Mouse (Mus musculus) small intestine, adult 2 months (tissue): ENCODE results near the gene Trcg1. TPM values are rescaled to one million over a fixed set of nuclear protein-coding genes. Genes with fewer than 3 reads are reported as not detected.

Source experiments
- H3K27ac ChIP-seq: fragments of 200-500 bp; 2 replicates; pipeline ENCODE4 v1.5.1; 2012; ENCODE audit warnings: low read depth, low read length, control low read depth, inconsistent platforms; ENCODE audit not compliant: insufficient read depth
- H3K27me3 ChIP-seq: fragments of 200-500 bp; 2 replicates; pipeline ENCODE4 v1.6.1; 2012; ENCODE audit warnings: mild to moderate bottlenecking, moderate library complexity, low read length, inconsistent platforms; ENCODE audit not compliant: control insufficient read depth, insufficient read depth
- H3K36me3 ChIP-seq: fragments of 200-500 bp; 2 replicates; pipeline ENCODE4 v1.6.1; 2012; ENCODE audit warnings: mild to moderate bottlenecking, low read length, control low read depth, inconsistent platforms; ENCODE audit not compliant: control insufficient read depth, insufficient read depth
- H3K4me1 ChIP-seq: fragments of 200-500 bp; 2 replicates; pipeline ENCODE4 v1.6.1; 2012; ENCODE audit warnings: low read length, inconsistent platforms, mixed read lengths; ENCODE audit not compliant: control insufficient read depth, insufficient read depth, insufficient read length
- H3K4me3 ChIP-seq: fragments of 200-500 bp; 2 replicates; pipeline ENCODE4 v1.5.1; 2012; ENCODE audit warnings: low read depth, mild to moderate bottlenecking, control low read depth, inconsistent platforms, low read length, moderate library complexity
- CTCF ChIP-seq: fragments of 200-500 bp; IDR thresholded peaks from 2 replicates; pipeline ENCODE4 v1.5.1; 2012; ENCODE audit warnings: low read depth, mild to moderate bottlenecking, control low read depth, inconsistent platforms, low read length, moderate library complexity, mixed read lengths; ENCODE audit not compliant: insufficient replicate concordance, insufficient read length; ENCODE audit errors: extremely low read depth
- POLR2A ChIP-seq: fragments of 200-500 bp; IDR thresholded peaks from 2 replicates; pipeline ENCODE4 v1.6.1; 2012; ENCODE audit warnings: low read depth, mild to moderate bottlenecking, control low read depth, inconsistent platforms, low read length, moderate library complexity
- WGBS: fragments of 180-500 bp; shearing (Covaris S2); methylation state at CpG from one replicate; pipeline ENCODE4 v1.1.7; 2018; 5-methylcytosine and 5-hydroxymethylcytosine counted together
- polyA plus RNA-seq: library from polyadenylated mRNA; depleted of rRNA; stranded (reverse); fragments of >200 nt; gene quantifications from 2 replicates; pipeline ENCODE4 v1.2.3, GENCODE M21; 2012; rRNA removed

Trcg1 gene
- polyA plus RNA-seq, 1 experiment: not detected

DNA sequence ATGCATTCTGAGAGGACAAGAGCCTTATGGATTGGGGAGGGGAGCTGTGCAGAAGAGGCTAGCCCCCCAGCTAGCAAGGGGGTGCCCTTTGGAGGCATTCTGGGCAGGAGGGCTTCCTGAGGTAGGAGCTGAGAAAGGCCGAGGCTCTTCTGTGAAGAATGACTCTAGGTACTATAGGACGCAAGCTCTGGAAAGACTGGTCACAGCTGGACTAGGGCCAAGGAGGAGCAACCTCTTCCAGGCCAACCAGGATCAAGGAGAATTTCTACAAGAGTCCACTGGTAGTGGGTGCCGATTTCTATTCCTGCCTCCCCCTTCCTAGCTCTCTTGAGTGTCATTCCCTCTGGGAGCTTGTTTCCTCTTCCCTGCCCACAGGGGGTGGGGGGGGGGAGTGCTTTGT, 46.3 kb downstream of the Trcg1 start:
- H3K36me3 ChIP-seq: no peaks in the 10 kb centered on the region
- no peaks in the 10 kb centered on the region for H3K27me3 ChIP-seq
- H3K4me3 ChIP-seq: no peak overlapping the region
- no peak for TF ChIP-seq CTCF
- TF ChIP-seq POLR2A: no peak
- 77% methylated on average over 3 of the region's 3 CpGs for WGBS
- H3K27ac ChIP-seq: no peak overlapping the region
- H3K4me1 ChIP-seq: peaks cover 11% of the 10 kb centered on the region

- Histone ChIP-seq H3K4me1 (peaks cover 11% of the 10 kb centered on the region), H3K4me3 (no peak overlapping the region), H3K27me3 (no peaks in the 10 kb centered on the region), H3K36me3 (no peaks in the 10 kb centered on the region), H3K27ac (no peak overlapping the region)
- WGBS: 36% methylated on average over 4 of the region's 4 CpGs
- TF ChIP-seq POLR2A (no peak), CTCF (no peak)
These were observed 47.0 kb downstream of the Trcg1 start for GRCm38 (mm10) chr9:57283311-57283710.

GRCm38 (mm10) chr9:57287183-57287582, 50.8 kb downstream of the Trcg1 start:
- no peaks in the 10 kb centered on the region for H3K27me3 ChIP-seq
- H3K36me3 ChIP-seq: no peaks in the 10 kb centered on the region
- no peak for TF ChIP-seq POLR2A
- no peak for TF ChIP-seq CTCF
- peaks cover 6% of the 10 kb centered on the region for H3K4me1 ChIP-seq
- 88% methylated on average over 6 of the region's 6 CpGs for WGBS
- no peak overlapping the region for H3K4me3 ChIP-seq
- no peak overlapping the region for H3K27ac ChIP-seq

DNA sequence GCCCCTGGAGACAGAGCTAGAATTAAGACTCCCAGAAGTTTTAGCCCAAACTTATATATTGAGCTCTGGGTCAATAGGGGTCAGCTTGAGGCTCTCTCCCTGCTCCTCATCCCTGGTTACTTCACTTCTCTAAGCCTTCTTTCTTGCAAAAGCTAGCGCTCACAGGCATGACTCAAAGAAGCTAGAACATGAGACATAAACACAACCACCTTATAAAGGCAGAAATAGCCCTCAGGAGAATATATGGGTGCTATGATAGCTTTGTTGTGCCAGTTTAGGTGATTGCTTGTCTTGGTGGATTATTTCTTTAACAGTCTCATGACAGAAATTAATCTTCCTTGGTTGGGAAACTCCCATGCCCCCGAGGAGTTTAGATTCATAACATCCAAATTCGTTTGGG, 58.5 kb downstream of the Trcg1 start:
- H3K36me3 ChIP-seq: no peaks in the 10 kb centered on the region
- no peak overlapping the region for H3K27ac ChIP-seq
- H3K4me1 ChIP-seq: peaks cover 5% of the 10 kb centered on the region; the same call in 1 of the 2 replicates
- H3K27me3 ChIP-seq: no peaks in the 10 kb centered on the region
- no peak overlapping the region for H3K4me3 ChIP-seq
- TF ChIP-seq POLR2A: no peak
- no peak for TF ChIP-seq CTCF
- 83% methylated on average over 3 of the region's 3 CpGs for WGBS

- 37% methylated on average over 3 of the region's 3 CpGs for WGBS
- Histone ChIP-seq H3K4me1 (peaks cover 12% of the 10 kb centered on the region), H3K36me3 (no peaks in the 10 kb centered on the region), H3K27ac (no peak overlapping the region), H3K4me3 (no peak overlapping the region), H3K27me3 (no peaks in the 10 kb centered on the region)
- no peak for TF ChIP-seq POLR2A
- no peak for TF ChIP-seq CTCF
These were observed 59.3 kb downstream of the Trcg1 start for GRCm38 (mm10) chr9:57295666-57296065.

- Histone ChIP-seq H3K27me3 (no peaks in the 10 kb centered on the region), H3K36me3 (no peaks in the 10 kb centered on the region), H3K4me3 (no peak overlapping the region), H3K4me1 (peaks cover 14% of the 10 kb centered on the region), H3K27ac (no peak overlapping the region)
- 79% methylated on average over 8 of the region's 8 CpGs for WGBS
- TF ChIP-seq CTCF: no peak
- TF ChIP-seq POLR2A: no peak
These were observed 59.9 kb downstream of the Trcg1 start for GRCm38 (mm10) chr9:57296277-57296676.

DNA sequence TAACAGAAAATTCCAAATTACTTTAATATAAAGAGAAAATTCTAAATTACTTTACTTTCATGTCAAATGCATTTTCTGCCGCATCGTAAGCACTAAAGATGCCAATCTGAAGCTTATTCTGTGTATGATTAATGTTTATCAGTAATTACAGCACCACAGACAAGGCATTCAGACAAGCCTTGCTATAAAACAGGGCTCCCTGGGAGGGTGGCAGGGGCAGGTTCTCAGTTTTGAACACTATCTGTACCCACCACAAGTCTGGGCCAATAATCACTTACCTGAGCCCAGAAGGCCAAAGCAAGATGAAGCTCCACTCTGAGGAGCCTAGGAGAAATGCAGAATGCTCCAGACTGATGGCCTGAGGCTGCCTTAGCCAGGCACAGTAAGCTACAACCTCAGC, 61.6 kb downstream of the Trcg1 start:
- H3K27me3 ChIP-seq: no peaks in the 10 kb centered on the region
- H3K4me1 ChIP-seq: peaks cover 19% of the 10 kb centered on the region
- TF ChIP-seq CTCF (no peak), POLR2A (no peak)
- H3K27ac ChIP-seq: no peak overlapping the region
- 94% methylated on average over 2 of the region's 2 CpGs for WGBS
- H3K4me3 ChIP-seq: no peak overlapping the region
- H3K36me3 ChIP-seq: no peaks in the 10 kb centered on the region

Other genes with a start within 250 kb of the Trcg1 start
- gene Ptpn9, start 241.6 kb upstream of the Trcg1 start, polyA plus RNA-seq: 12.6 and 24.5 TPM in 2 replicates
- gene Sin3a, start 164.5 kb upstream of the Trcg1 start, polyA plus RNA-seq: 24.1 and 44.1 TPM in 2 replicates
- 79.1 and 140 TPM in 2 replicates for gene Man2c1, start 105.9 kb upstream of the Trcg1 start, polyA plus RNA-seq
- 4.4 and 8.5 TPM in 2 replicates for gene Neil1, start 88.3 kb upstream of the Trcg1 start, polyA plus RNA-seq
- 91.7 and 194 TPM in 2 replicates for gene Commd4, start 78.2 kb upstream of the Trcg1 start, polyA plus RNA-seq
- 14.1 and 28.7 TPM in 2 replicates for gene 1700017B05Rik, start 26.1 kb downstream of the Trcg1 start, polyA plus RNA-seq
- 10.3 and 14.2 TPM in 2 replicates for gene Ppcdc, start 203.6 kb downstream of the Trcg1 start, polyA plus RNA-seq
- gene Scamp5, start 231.5 kb downstream of the Trcg1 start, polyA plus RNA-seq: 104 and 119 TPM in 2 replicates